Comparison of ENCODE assay signal across 8 mouse cellular contexts in the genomic region with DNA sequence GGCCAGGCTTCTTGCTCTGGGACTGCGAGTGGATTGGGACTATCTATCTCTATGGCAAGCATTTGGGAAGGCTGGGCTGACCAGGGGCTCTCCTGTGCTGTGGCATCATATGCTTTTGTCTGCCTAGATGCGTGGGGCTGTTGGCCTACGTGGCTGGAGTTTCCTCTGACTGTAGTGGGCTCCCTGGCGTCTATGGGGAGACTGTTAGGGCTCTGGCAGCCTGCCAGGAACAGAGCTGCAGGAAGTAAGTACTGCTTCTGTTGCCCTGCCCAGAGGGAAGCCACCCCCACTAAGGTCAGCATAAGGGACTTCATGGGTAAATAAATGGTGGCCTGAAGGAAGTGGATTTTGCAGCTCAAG. TPM values are rescaled to one million over a fixed set of nuclear protein-coding genes. Genes with fewer than 3 reads are reported as not detected.
A peak's percentile ranks its signal among the peaks of the same experiment; 100 is the strongest.
DNase-seq lines count a peak whose midpoint lies in the region; ATAC-seq and TF ChIP-seq lines count a peak whose summit lies in the region.

No protein-coding gene starts in this region.

- H3K4me2 ChIP-seq in embryonic facial prominence, embryonic 14.5 days (ENCODE audit: low read depth, low read length): peak overlapping the region; percentile 99
- peak overlapping the region; percentile 90 for H3K4me2 ChIP-seq in heart, postnatal 0 days (ENCODE audit: low read depth, low read length)

- H3K27me3 ChIP-seq in G1E (ENCODE audit: insufficient read depth, low read length): no peaks in the 10 kb centered on the region
- no peaks in the 10 kb centered on the region for H3K27me3 ChIP-seq in embryonic facial prominence, embryonic 14.5 days (replicated peaks; ENCODE audit: control insufficient read depth, insufficient read depth, low read length)
- no peaks in the 10 kb centered on the region for H3K27me3 ChIP-seq in heart, postnatal 0 days (ENCODE audit: control insufficient read depth, insufficient read depth, low read length)

- 22% methylated on average over 4 of the region's 4 CpGs for WGBS in embryonic facial prominence, embryonic 14.5 days
- WGBS in heart, postnatal 0 days: 0% methylated on average over 4 of the region's 4 CpGs

- peak overlapping the region; percentile 100 for H3K27ac ChIP-seq in embryonic facial prominence, embryonic 14.5 days (replicated peaks; ENCODE audit: low read depth, low read length)
- peak overlapping the region; percentile 75 for H3K27ac ChIP-seq in heart, postnatal 0 days (ENCODE audit: low read depth)

- peak; percentile 74 for DNase-seq in layer of hippocampus, adult 11-12 months (ENCODE audit: low spot score)
- DNase-seq in layer of hippocampus, adult 8-10 months (ENCODE audit: low spot score in 2 of 2): no peak
- no peak for DNase-seq in G1E (ENCODE audit: low spot score)
- peak; percentile 85 for DNase-seq in embryonic facial prominence, embryonic 14.5 days (ENCODE audit: low spot score)
- DNase-seq in heart, postnatal 0 days (ENCODE audit: low spot score): peak; percentile 84
- DNase-seq in kidney, postnatal 14 days: peak; percentile 91
- peak; percentile 85 to 92 for DNase-seq in lung, postnatal 4 days
- peak; percentile 60 for DNase-seq in yolk sac, embryonic 10.5 days (ENCODE audit: low spot score)

- H3K9me3 ChIP-seq in G1E (replicated peaks): no peaks in the 10 kb centered on the region
- no peaks in the 10 kb centered on the region for H3K9me3 ChIP-seq in embryonic facial prominence, embryonic 14.5 days (ENCODE audit: control insufficient read depth, low read length)
- H3K9me3 ChIP-seq in heart, postnatal 0 days (replicated peaks; ENCODE audit: control insufficient read depth, low read length): no peaks in the 10 kb centered on the region

- peak overlapping the region; percentile 93 for H3K4me3 ChIP-seq in G1E (ENCODE audit: low read depth, low read length)
- peak overlapping the region; percentile 96 for H3K4me3 ChIP-seq in embryonic facial prominence, embryonic 14.5 days (ENCODE audit: low read depth, low read length)
- peak overlapping the region; percentile 98 for H3K4me3 ChIP-seq in heart, postnatal 0 days (ENCODE audit: low read depth, low read length)

- H3K4me1 ChIP-seq in G1E (ENCODE audit: insufficient read depth, low read depth, low read length): peaks cover 80% of the 10 kb centered on the region
- H3K4me1 ChIP-seq in embryonic facial prominence, embryonic 14.5 days (ENCODE audit: control insufficient read depth, insufficient read depth, low read length): peaks cover 34% of the 10 kb centered on the region
- H3K4me1 ChIP-seq in heart, postnatal 0 days (ENCODE audit: control insufficient read depth, insufficient read depth): peaks cover 52% of the 10 kb centered on the region

- peak overlapping the region; percentile 99 for H3K9ac ChIP-seq in embryonic facial prominence, embryonic 14.5 days (ENCODE audit: low read depth, low read length)
- H3K9ac ChIP-seq in heart, postnatal 0 days (replicated peaks; ENCODE audit: low read depth, low read length): peak overlapping the region; percentile 98

- peaks cover 75% of the 10 kb centered on the region for H3K36me3 ChIP-seq in G1E (replicated peaks)
- H3K36me3 ChIP-seq in embryonic facial prominence, embryonic 14.5 days (ENCODE audit: control insufficient read depth, insufficient read depth, low read length): peaks cover 64% of the 10 kb centered on the region
- peaks cover 51% of the 10 kb centered on the region for H3K36me3 ChIP-seq in heart, postnatal 0 days (replicated peaks; ENCODE audit: control insufficient read depth, insufficient read depth, low read length)

- TF ChIP-seq EP300 in heart, postnatal 0 days (IDR thresholded peaks at IDR 0.05; ENCODE audit: low read depth): 0 out of 2 replicates have a peak, but pooled peaks have one; percentile 2

- ATAC-seq in G1E (ENCODE audit: extremely low read depth, insufficient number of reproducible peaks, low FRiP score, poor library complexity, severe bottlenecking): no peak
- no peak for ATAC-seq in embryonic facial prominence, embryonic 14.5 days (ENCODE audit: low read depth)
- ATAC-seq in heart, postnatal 0 days (ENCODE audit: insufficient read depth, low read depth): no peak

- TF ChIP-seq CTCF in G1E (IDR thresholded peaks at IDR 0.05; ENCODE audit: low read depth, low read length): no peak
- TF ChIP-seq CTCF in heart, postnatal 0 days (IDR thresholded peaks at IDR 0.05; ENCODE audit: low read depth): no peak

RNA-seq across cellular contexts. Expression of a gene that starts 3.2 kb away (rescaled TPM):
- 10 to 100 TPM; 67.7 to 76.4 (median 73.7) TPM for total RNA-seq in layer of hippocampus, adult 8-10 months (2022)
- 333 and 387 TPM in 2 replicates for total RNA-seq in G1E (2014; fragmentation: Nextera tagmentation)
- total RNA-seq in G1E (2017): 168 and 190 TPM in 2 replicates
- polyA plus RNA-seq in G1E (2012): 1,117 and 1,292 TPM in 2 replicates
- 198 and 254 TPM in 2 replicates for polyA plus RNA-seq in embryonic facial prominence, embryonic 14.5 days (2014; fragmentation: Nextera tagmentation; extraction: Ambion mirVana)
- total RNA-seq in heart, postnatal 0 days (2014; rRNA removed; ENCODE audit: low replicate concordance): 186 and 196 TPM in 2 replicates
- 39.8 and 40.4 TPM in 2 replicates for polyA plus RNA-seq in heart, postnatal 0 days (2015; fragmentation: Nextera tagmentation; extraction: Ambion mirVana)

RNA-seq across cellular contexts. Expression of a gene that starts 16.8 kb away (rescaled TPM):
- 1 to 10 TPM; 1.2 to 2.3 (median 1.5) TPM for total RNA-seq in layer of hippocampus, adult 8-10 months (2022)
- total RNA-seq in G1E (2014; fragmentation: Nextera tagmentation) (not detected in 2 replicates), G1E (2017) (0.49 TPM in 1 of 2 replicates, not detected in the other)
- polyA plus RNA-seq in G1E (2012): 2.0 and 2.1 TPM in 2 replicates
- 4.1 and 6.7 TPM in 2 replicates for polyA plus RNA-seq in embryonic facial prominence, embryonic 14.5 days (2014; fragmentation: Nextera tagmentation; extraction: Ambion mirVana)
- total RNA-seq in heart, postnatal 0 days (2014; rRNA removed; ENCODE audit: low replicate concordance): not detected in 2 replicates
- 0.70 and 0.74 TPM in 2 replicates for polyA plus RNA-seq in heart, postnatal 0 days (2015; fragmentation: Nextera tagmentation; extraction: Ambion mirVana)

RNA-seq across cellular contexts. Expression of a gene that starts 17.0 kb away (rescaled TPM):
- 10 to 100 TPM; 34.6 to 41.0 (median 38.0) TPM for total RNA-seq in layer of hippocampus, adult 8-10 months (2022)
- not detected in 2 replicates for total RNA-seq in G1E (2014; fragmentation: Nextera tagmentation)
- 0.06 and 0.82 TPM in 2 replicates for total RNA-seq in G1E (2017)
- polyA plus RNA-seq in G1E (2012): 0.13 and 0.20 TPM in 2 replicates
- polyA plus RNA-seq in embryonic facial prominence, embryonic 14.5 days (2014; fragmentation: Nextera tagmentation; extraction: Ambion mirVana): 32.4 and 50.2 TPM in 2 replicates
- total RNA-seq in heart, postnatal 0 days (2014; rRNA removed; ENCODE audit: low replicate concordance): 3.2 and 5.9 TPM in 2 replicates
- 2.5 and 3.0 TPM in 2 replicates for polyA plus RNA-seq in heart, postnatal 0 days (2015; fragmentation: Nextera tagmentation; extraction: Ambion mirVana)

RNA-seq across cellular contexts. Expression of a gene that starts 28.6 kb away (rescaled TPM):
- total RNA-seq in layer of hippocampus, adult 8-10 months (2022): not detected
- total RNA-seq in G1E (2014; fragmentation: Nextera tagmentation): not detected in 2 replicates
- total RNA-seq in G1E (2017): 0.23 TPM in 1 of 2 replicates, not detected in the other
- 0.72 and 1.1 TPM in 2 replicates for polyA plus RNA-seq in G1E (2012)
- polyA plus RNA-seq in embryonic facial prominence, embryonic 14.5 days (2014; fragmentation: Nextera tagmentation; extraction: Ambion mirVana): 0.64 and 2.0 TPM in 2 replicates
- not detected in 2 replicates for total RNA-seq in heart, postnatal 0 days (2014; rRNA removed; ENCODE audit: low replicate concordance)
- polyA plus RNA-seq in heart, postnatal 0 days (2015; fragmentation: Nextera tagmentation; extraction: Ambion mirVana): not detected in 2 replicates

RNA-seq across cellular contexts. Expression of a gene that starts 33.2 kb away (rescaled TPM):
- total RNA-seq in layer of hippocampus, adult 8-10 months (2022): under 1 TPM in 1 of 4 experiments, not detected in 3; 0.39 TPM
- total RNA-seq in G1E (2014; fragmentation: Nextera tagmentation): not detected in 2 replicates
- total RNA-seq in G1E (2017): not detected in 2 replicates
- polyA plus RNA-seq in G1E (2012): not detected in 2 replicates
- 0.22 TPM in 1 of 2 replicates, not detected in the other for polyA plus RNA-seq in embryonic facial prominence, embryonic 14.5 days (2014; fragmentation: Nextera tagmentation; extraction: Ambion mirVana)
- 0.19 TPM in 1 of 2 replicates, not detected in the other for total RNA-seq in heart, postnatal 0 days (2014; rRNA removed; ENCODE audit: low replicate concordance)
- 0.22 TPM in 1 of 2 replicates, not detected in the other for polyA plus RNA-seq in heart, postnatal 0 days (2015; fragmentation: Nextera tagmentation; extraction: Ambion mirVana)

Comparison
In these comparisons a context has a peak if more than half of its experiments do, and no peak if none do; other contexts are left out.
1. DNase-seq: peak in layer of hippocampus, adult 11-12 months (single experiment), embryonic facial prominence, embryonic 14.5 days (single experiment), heart, postnatal 0 days (single experiment), kidney, postnatal 14 days (single experiment), lung, postnatal 4 days (2 of 2) and yolk sac, embryonic 10.5 days (single experiment); none in layer of hippocampus, adult 8-10 months (0 of 2) and G1E (single experiment).
2. Peak in every context shown above with its lines, with median percentiles within 50 percentile points of each other: H3K4me3 ChIP-seq.